Mouse (Mus musculus): ENCODE measurements around the gene Nt5dc2. TPM values are rescaled to one million over a fixed set of nuclear protein-coding genes. Genes with fewer than 3 reads are reported as not detected.

Gene Nt5dc2
- polyA plus RNA-seq, 1 experiment from 2014 or later, result 204 TPM

DNA sequence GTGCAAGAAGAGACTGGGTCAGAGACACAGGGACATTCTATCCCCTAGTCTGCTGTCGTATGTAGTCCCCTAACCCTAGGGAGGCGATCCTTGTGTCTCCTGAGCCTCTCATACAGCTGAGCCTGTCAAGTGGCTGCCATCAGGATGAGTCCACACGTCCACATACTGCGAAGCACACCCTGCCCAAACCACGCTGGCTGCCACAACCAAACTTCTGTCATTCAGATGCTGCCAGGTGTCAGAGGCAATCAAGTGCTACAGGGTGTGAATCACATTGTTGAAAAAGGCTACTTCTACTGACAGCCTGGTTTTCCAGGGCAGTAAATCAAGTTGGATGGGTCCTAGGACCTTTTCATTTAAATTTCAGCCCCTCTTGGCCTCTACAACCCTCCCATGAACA, 46.9 kb downstream of the Nt5dc2 start:
- DNase-seq (ENCODE audit: low spot score) (no peak), ATAC-seq (replicated peaks; ENCODE audit: low FRiP score, low read depth) (no peak)
- Histone ChIP-seq H3K27me3 (ENCODE audit: insufficient read depth, low read length) (no peaks in the 10 kb centered on the region), H3K4me3 (replicated peaks; ENCODE audit: low read depth, low read length) (no peak overlapping the region), H3K4me2 (ENCODE audit: low read length) (no peak overlapping the region), H3K9ac (ENCODE audit: low read depth, low read length) (no peak overlapping the region), H3K27ac (no peak overlapping the region), H3K36me3 (ENCODE audit: insufficient read depth, low read length) (peaks cover 96% of the 10 kb centered on the region), H3K4me1 (replicated peaks; ENCODE audit: insufficient read depth, low read length) (no peaks in the 10 kb centered on the region), H3K9me3 (replicated peaks; ENCODE audit: low read length) (no peaks in the 10 kb centered on the region)
- WGBS, result 78% methylated on average over 5 of the region's 5 CpGs
- TF ChIP-seq CTCF (IDR thresholded peaks at IDR 0.05; ENCODE audit: low read depth), result no peak

DNA sequence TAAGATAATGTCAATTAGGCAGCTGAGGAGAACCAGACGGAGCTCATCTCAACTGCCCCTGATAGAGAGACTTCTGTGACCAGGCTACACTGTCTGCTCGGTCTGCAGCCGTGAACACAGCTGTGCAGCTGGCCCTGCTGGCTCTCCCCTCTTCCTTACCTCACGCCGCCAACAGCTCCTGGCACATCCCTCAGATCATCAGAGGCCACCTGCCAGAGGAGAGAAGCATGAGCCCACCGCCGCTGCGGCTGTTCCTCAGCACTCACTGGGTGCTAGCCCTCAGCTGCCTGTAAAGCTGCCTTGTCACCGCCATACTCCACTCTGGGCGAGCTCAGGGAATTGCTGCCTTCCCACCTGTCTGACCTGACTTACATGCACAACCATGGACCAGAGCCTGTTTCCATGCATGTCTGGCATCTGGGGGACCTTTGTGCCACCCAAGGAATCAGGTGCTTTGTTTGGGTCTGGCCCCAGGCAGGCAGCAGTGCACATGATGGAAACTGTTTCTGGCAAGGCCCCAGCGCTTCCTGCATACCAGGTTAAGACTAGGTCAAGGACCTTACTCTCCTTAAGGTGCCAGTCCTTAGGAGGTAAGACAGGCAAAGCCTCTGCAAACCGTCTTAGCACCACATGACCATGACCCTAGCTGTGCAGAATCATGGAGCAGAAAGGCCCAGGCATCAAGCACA, 49.0 kb downstream of the Nt5dc2 start:
- no peak for ATAC-seq (replicated peaks; ENCODE audit: low FRiP score, low read depth)
- Histone ChIP-seq H3K27me3 (ENCODE audit: insufficient read depth, low read length) (no peaks in the 10 kb centered on the region), H3K9ac (ENCODE audit: low read depth, low read length) (no peak overlapping the region), H3K4me2 (ENCODE audit: low read length) (no peak overlapping the region), H3K9me3 (replicated peaks; ENCODE audit: low read length) (no peaks in the 10 kb centered on the region), H3K36me3 (ENCODE audit: insufficient read depth, low read length) (peaks cover 87% of the 10 kb centered on the region), H3K4me1 (replicated peaks; ENCODE audit: insufficient read depth, low read length) (no peaks in the 10 kb centered on the region), H3K27ac (no peak overlapping the region), H3K4me3 (replicated peaks; ENCODE audit: low read depth, low read length) (no peak overlapping the region)
- no peak for DNase-seq (ENCODE audit: low spot score)
- no peak for TF ChIP-seq CTCF (IDR thresholded peaks at IDR 0.05; ENCODE audit: low read depth)
- 92% methylated on average over 12 of the region's 12 CpGs for WGBS

DNA sequence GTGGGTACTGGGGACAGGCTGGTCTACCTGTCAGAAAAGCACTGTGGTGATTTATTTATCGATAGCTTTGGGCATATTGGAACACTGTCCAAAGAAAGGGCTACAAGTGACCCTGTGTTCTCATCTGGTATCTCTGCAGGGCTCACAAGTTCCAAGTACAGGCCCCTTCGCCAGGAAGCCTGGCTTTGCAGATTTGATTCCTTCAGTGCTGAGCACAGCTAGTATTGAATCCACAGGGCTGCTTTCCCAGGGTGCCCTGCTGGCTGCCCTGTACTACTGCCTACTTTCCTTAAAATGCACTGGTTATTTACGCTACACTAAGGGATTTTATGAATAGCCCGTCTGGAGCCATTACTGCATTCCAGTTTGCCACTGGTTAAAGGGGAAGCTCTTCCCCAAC, 50.7 kb downstream of the Nt5dc2 start:
- DNase-seq (ENCODE audit: low spot score), result no peak
- 76% methylated on average over 4 of the region's 4 CpGs for WGBS
- H3K36me3 ChIP-seq (ENCODE audit: insufficient read depth, low read length), result peaks cover 87% of the 10 kb centered on the region
- no peak overlapping the region for H3K27ac ChIP-seq
- H3K4me2 ChIP-seq (ENCODE audit: low read length), result no peak overlapping the region
- no peak overlapping the region for H3K9ac ChIP-seq (ENCODE audit: low read depth, low read length)
- H3K9me3 ChIP-seq (replicated peaks; ENCODE audit: low read length), result no peaks in the 10 kb centered on the region
- TF ChIP-seq CTCF (IDR thresholded peaks at IDR 0.05; ENCODE audit: low read depth), result no peak
- no peaks in the 10 kb centered on the region for H3K27me3 ChIP-seq (ENCODE audit: insufficient read depth, low read length)
- no peak for ATAC-seq (replicated peaks; ENCODE audit: low FRiP score, low read depth)
- H3K4me3 ChIP-seq (replicated peaks; ENCODE audit: low read depth, low read length), result no peak overlapping the region
- no peaks in the 10 kb centered on the region for H3K4me1 ChIP-seq (replicated peaks; ENCODE audit: insufficient read depth, low read length)

DNA sequence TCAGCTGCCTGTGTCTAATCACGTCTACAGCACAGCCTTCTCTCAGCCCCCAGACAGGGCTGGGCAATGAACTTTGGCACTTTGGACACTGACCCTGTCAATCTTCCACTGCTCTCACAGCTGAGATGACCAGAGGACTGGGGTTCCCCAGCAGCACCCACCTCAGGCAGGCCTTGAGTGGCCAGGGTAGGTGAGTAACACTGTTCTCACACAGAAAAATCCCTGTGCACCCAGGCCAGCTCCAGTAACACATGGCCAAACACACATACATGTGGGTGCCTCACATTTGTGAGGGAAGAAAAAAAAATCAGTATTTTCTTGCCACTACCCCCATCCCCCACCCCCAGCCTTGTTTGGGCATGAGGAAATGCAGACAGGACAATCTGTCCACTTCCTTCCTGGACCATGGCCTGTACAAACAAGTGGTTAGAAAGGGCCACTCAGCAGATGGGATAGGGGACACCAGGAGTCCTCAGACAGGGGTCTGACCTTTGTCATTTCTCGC, 52.0 kb downstream of the Nt5dc2 start:
- Histone ChIP-seq H3K36me3 (ENCODE audit: insufficient read depth, low read length) (peaks cover 87% of the 10 kb centered on the region), H3K4me2 (ENCODE audit: low read length) (no peak overlapping the region), H3K9me3 (replicated peaks; ENCODE audit: low read length) (no peaks in the 10 kb centered on the region), H3K27ac (peak overlapping the region; percentile 60; the same call in 1 of the 2 replicates), H3K9ac (ENCODE audit: low read depth, low read length) (no peak overlapping the region), H3K27me3 (ENCODE audit: insufficient read depth, low read length) (no peaks in the 10 kb centered on the region), H3K4me3 (replicated peaks; ENCODE audit: low read depth, low read length) (no peak overlapping the region), H3K4me1 (replicated peaks; ENCODE audit: insufficient read depth, low read length) (no peaks in the 10 kb centered on the region)
- DNase-seq (ENCODE audit: low spot score) (no peak), ATAC-seq (replicated peaks; ENCODE audit: low FRiP score, low read depth) (peak; percentile 70)
- 54% methylated on average over 2 of the region's 2 CpGs for WGBS
- no peak for TF ChIP-seq CTCF (IDR thresholded peaks at IDR 0.05; ENCODE audit: low read depth)

DNA sequence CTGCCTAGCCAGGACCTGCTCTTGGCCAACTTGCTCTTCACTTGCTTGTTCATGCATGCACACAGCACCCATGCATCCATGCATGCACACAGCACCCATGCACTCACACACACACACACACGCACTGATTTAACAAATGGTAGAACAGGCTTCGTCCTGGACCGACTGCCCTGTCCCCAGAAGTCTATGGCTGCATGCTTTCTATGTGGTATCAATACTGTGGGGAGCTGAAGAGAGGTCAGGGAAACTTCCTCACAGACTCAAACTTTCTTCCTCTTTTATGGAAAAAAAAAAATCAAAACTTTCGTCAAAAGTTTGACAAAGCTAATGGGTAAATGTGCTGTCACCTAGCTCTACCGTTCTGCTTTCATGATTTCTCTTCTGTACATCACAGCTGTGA, 52.7 kb downstream of the Nt5dc2 start:
- peaks cover 90% of the 10 kb centered on the region for H3K36me3 ChIP-seq (ENCODE audit: insufficient read depth, low read length)
- no peak overlapping the region for H3K4me2 ChIP-seq (ENCODE audit: low read length)
- no peaks in the 10 kb centered on the region for H3K27me3 ChIP-seq (ENCODE audit: insufficient read depth, low read length)
- 83% methylated on average over 5 of the region's 5 CpGs for WGBS
- no peak overlapping the region for H3K9ac ChIP-seq (ENCODE audit: low read depth, low read length)
- peak overlapping the region; percentile 20; the same call in 1 of the 2 replicates for H3K27ac ChIP-seq
- no peak for TF ChIP-seq CTCF (IDR thresholded peaks at IDR 0.05; ENCODE audit: low read depth)
- ATAC-seq (replicated peaks; ENCODE audit: low FRiP score, low read depth) (no peak), DNase-seq (ENCODE audit: low spot score) (no peak)
- H3K4me3 ChIP-seq (replicated peaks; ENCODE audit: low read depth, low read length), result no peak overlapping the region
- H3K9me3 ChIP-seq (replicated peaks; ENCODE audit: low read length), result no peaks in the 10 kb centered on the region
- H3K4me1 ChIP-seq (replicated peaks; ENCODE audit: insufficient read depth, low read length), result no peaks in the 10 kb centered on the region

DNA sequence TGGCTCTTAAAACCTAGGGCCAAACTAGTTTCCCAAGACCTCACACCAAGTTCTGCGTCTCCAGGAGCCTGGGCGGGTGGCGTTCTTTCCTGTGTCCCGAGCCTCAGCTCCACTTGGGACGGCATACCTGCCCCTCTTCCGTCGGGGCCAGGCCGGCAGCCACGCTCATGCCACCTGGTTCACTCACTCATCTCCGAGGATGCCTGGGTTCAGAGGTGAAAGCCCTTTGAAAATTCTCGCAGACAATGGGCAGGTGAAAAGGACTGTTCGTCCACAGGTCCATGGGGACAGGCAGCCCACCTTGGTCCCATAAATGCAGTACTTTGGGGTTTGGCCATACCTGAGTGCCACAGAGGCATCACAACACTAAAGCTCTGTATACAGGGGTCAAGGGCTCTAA, 53.3 kb downstream of the Nt5dc2 start:
- no peak for TF ChIP-seq CTCF (IDR thresholded peaks at IDR 0.05; ENCODE audit: low read depth)
- H3K36me3 ChIP-seq (ENCODE audit: insufficient read depth, low read length), result peaks cover 91% of the 10 kb centered on the region
- ATAC-seq (replicated peaks; ENCODE audit: low FRiP score, low read depth), result no peak
- H3K27ac ChIP-seq, result no peak overlapping the region
- DNase-seq (ENCODE audit: low spot score), result no peak
- H3K4me2 ChIP-seq (ENCODE audit: low read length), result no peak overlapping the region
- H3K27me3 ChIP-seq (ENCODE audit: insufficient read depth, low read length), result no peaks in the 10 kb centered on the region
- no peak overlapping the region for H3K4me3 ChIP-seq (replicated peaks; ENCODE audit: low read depth, low read length)
- H3K9ac ChIP-seq (ENCODE audit: low read depth, low read length), result no peak overlapping the region
- WGBS, result 90% methylated on average over 12 of the region's 12 CpGs
- no peaks in the 10 kb centered on the region for H3K4me1 ChIP-seq (replicated peaks; ENCODE audit: insufficient read depth, low read length)
- H3K9me3 ChIP-seq (replicated peaks; ENCODE audit: low read length), result no peaks in the 10 kb centered on the region

Data from kidney, postnatal 0 days (tissue).